Mouse (Mus musculus) olfactory bulb, adult 2 months (tissue): Measurements from ENCODE around the gene Myo10. TPM values are rescaled to one million over a fixed set of nuclear protein-coding genes. Genes with fewer than 3 reads are reported as not detected.

ENCODE experiments used
- H3K27ac ChIP-seq: fragments of 200-500 bp; 2 replicates; pipeline ENCODE4 v1.5.1; 2012; ENCODE audit warnings: low read depth, low read length; ENCODE audit not compliant: insufficient read depth
- H3K4me1 ChIP-seq: fragments of 200-500 bp; 2 replicates; pipeline ENCODE4 v1.6.1; 2012; ENCODE audit warnings: low read length; ENCODE audit not compliant: control insufficient read depth, insufficient read depth
- H3K4me3 ChIP-seq: fragments of 200-500 bp; 2 replicates; pipeline ENCODE4 v1.5.1; 2012; ENCODE audit warnings: mild to moderate bottlenecking, low read depth, low read length, moderate library complexity; ENCODE audit not compliant: insufficient read depth
- CTCF ChIP-seq: fragments of 200-500 bp; IDR thresholded peaks from 2 replicates; pipeline ENCODE4 v1.5.1; 2012; ENCODE audit warnings: low read depth, mild to moderate bottlenecking, low read length, moderate library complexity; ENCODE audit not compliant: insufficient read depth
- POLR2A ChIP-seq: fragments of 200-500 bp; IDR thresholded peaks from 2 replicates; pipeline ENCODE4 v1.6.1; 2012; ENCODE audit warnings: mild to moderate bottlenecking, low read depth, low read length, moderate library complexity; ENCODE audit not compliant: insufficient read depth
- WGBS: fragments of 180-500 bp; shearing (Covaris S2); methylation state at CpG from one replicate; pipeline ENCODE4 v1.1.7; 2018; 5-methylcytosine and 5-hydroxymethylcytosine counted together
- polyA plus RNA-seq: library from polyadenylated mRNA; stranded (reverse); fragments of >200 nt; gene quantifications from 2 replicates; pipeline ENCODE4 v1.2.4, GENCODE M21; 2012; ENCODE audit warnings: low replicate concordance; ENCODE audit not compliant: missing spikeins, insufficient read depth, insufficient read length

Myo10 gene
- polyA plus RNA-seq, 1 experiment, result not detected

- Histone ChIP-seq H3K4me1 (peaks cover 34% of the 10 kb centered on the region), H3K27ac (no peak overlapping the region), H3K4me3 (no peak overlapping the region)
- WGBS, result 60% methylated on average over 15 of the region's 15 CpGs
- TF ChIP-seq POLR2A (no peak), CTCF (no peak)
Observed at GRCm38 (mm10) chr15:25758500-25759086, 136.3 kb downstream of the Myo10 start.

GRCm38 (mm10) chr15:25760304-25760703 is 138.0 kb downstream of the Myo10 start:
- 60% methylated on average over 5 of the region's 5 CpGs for WGBS
- TF ChIP-seq POLR2A (no peak), CTCF (no peak)
- Histone ChIP-seq H3K27ac (peak overlapping the region; percentile 40), H3K4me1 (peaks cover 46% of the 10 kb centered on the region), H3K4me3 (no peak overlapping the region)

- no peak overlapping the region for H3K4me3 ChIP-seq
- no peak for TF ChIP-seq CTCF
- no peak for TF ChIP-seq POLR2A
- 68% methylated on average over 2 of the region's 2 CpGs for WGBS
- peaks cover 53% of the 10 kb centered on the region for H3K4me1 ChIP-seq
- no peak overlapping the region for H3K27ac ChIP-seq
Observed at GRCm38 (mm10) chr15:25761049-25761448, 138.7 kb downstream of the Myo10 start.

- peaks cover 54% of the 10 kb centered on the region for H3K4me1 ChIP-seq
- no peak overlapping the region for H3K4me3 ChIP-seq
- H3K27ac ChIP-seq, result peak overlapping the region; percentile 48; the same call in 1 of the 2 replicates
- TF ChIP-seq POLR2A (no peak), CTCF (no peak)
- 24% methylated on average over 8 of the region's 8 CpGs for WGBS
Observed at GRCm38 (mm10) chr15:25761800-25762211, 139.5 kb downstream of the Myo10 start.

GRCm38 (mm10) chr15:25762306-25762705 is 140.0 kb downstream of the Myo10 start:
- 33% methylated on average over 8 of the region's 8 CpGs for WGBS
- no peak overlapping the region for H3K4me3 ChIP-seq

GRCm38 (mm10) chr15:25763106-25763505 is 140.8 kb downstream of the Myo10 start:
- TF ChIP-seq CTCF (no peak), POLR2A (no peak)
- H3K4me3 ChIP-seq, result no peak overlapping the region
- 0 out of 2 replicates have a peak overlapping the region, but pooled peaks have one; percentile 12 for H3K27ac ChIP-seq
- WGBS, result 49% methylated on average over 7 of the region's 7 CpGs
- H3K4me1 ChIP-seq, result peaks cover 53% of the 10 kb centered on the region

More at GRCm38 (mm10) chr15:25762306-25762705, 140.0 kb downstream of the Myo10 start:
- peaks cover 54% of the 10 kb centered on the region for H3K4me1 ChIP-seq
- TF ChIP-seq CTCF (no peak), POLR2A (no peak)
- H3K27ac ChIP-seq, result 0 out of 2 replicates have a peak overlapping the region, but pooled peaks have one; percentile 48

GRCm38 (mm10) chr15:25764653-25765352 is 142.5 kb downstream of the Myo10 start:
- H3K4me3 ChIP-seq, result no peak overlapping the region
- WGBS, result 61% methylated on average over 13 of the region's 13 CpGs
- TF ChIP-seq POLR2A (no peak), CTCF (no peak)
- peaks cover 46% of the 10 kb centered on the region for H3K4me1 ChIP-seq
- H3K27ac ChIP-seq, result no peak overlapping the region

- Histone ChIP-seq H3K27ac (no peak overlapping the region), H3K4me1 (peaks cover 44% of the 10 kb centered on the region), H3K4me3 (no peak overlapping the region)
- 30% methylated on average over 6 of the region's 6 CpGs for WGBS
- no peak for TF ChIP-seq CTCF
- no peak for TF ChIP-seq POLR2A
Observed at GRCm38 (mm10) chr15:25767777-25768176, 145.5 kb downstream of the Myo10 start.

- Histone ChIP-seq H3K4me1 (peaks cover 35% of the 10 kb centered on the region), H3K4me3 (no peak overlapping the region), H3K27ac (no peak overlapping the region)
- TF ChIP-seq CTCF, result no peak
- no peak for TF ChIP-seq POLR2A
- WGBS, result 72% methylated on average over 9 of the region's 9 CpGs
Observed at GRCm38 (mm10) chr15:25769524-25770255, 147.4 kb downstream of the Myo10 start.
